Mouse (Mus musculus) adrenal gland, postnatal 10 days (tissue): ENCODE measurements around the gene Gpt2. TPM values are rescaled to one million over a fixed set of nuclear protein-coding genes. Genes with fewer than 3 reads are reported as not detected.

ENCODE experiments used
- DNase-seq: peaks from one replicate; pipeline ENCODE4 v3.0.0; 2021; ENCODE audit warnings: mixed read lengths
- long read RNA-seq, 2 experiments: library from polyadenylated mRNA; stranded (forward); transcript quantifications; one replicate each; pipeline ENCODE4 v2.0.0; 2021
- total RNA-seq, 2 experiments: library from RNA; stranded (reverse); gene quantifications; 2 replicates each; pipeline ENCODE4 v1.2.3; 2021

The Gpt2 gene
- total RNA-seq: 10 to 100 TPM; 47.9 to 54.3 TPM
- long read RNA-seq, experiment 1, transcript Gpt2-201 (12 exons, 3,639 nt): major isoform, 26 of 51 reads
- long read RNA-seq, experiment 1, partial matches to known transcripts: 20 of 51 reads
- long read RNA-seq, experiment 1, other reads (novel, unspliced or antisense): 2 of 51 reads
- long read RNA-seq, experiment 2, transcript Gpt2-201 (12 exons, 3,639 nt): major isoform, 31 of 38 reads
- long read RNA-seq, experiment 2, partial matches to known transcripts: 6 of 38 reads
- long read RNA-seq, experiment 2, other reads (novel, unspliced or antisense): 1 of 38 reads

DNA sequence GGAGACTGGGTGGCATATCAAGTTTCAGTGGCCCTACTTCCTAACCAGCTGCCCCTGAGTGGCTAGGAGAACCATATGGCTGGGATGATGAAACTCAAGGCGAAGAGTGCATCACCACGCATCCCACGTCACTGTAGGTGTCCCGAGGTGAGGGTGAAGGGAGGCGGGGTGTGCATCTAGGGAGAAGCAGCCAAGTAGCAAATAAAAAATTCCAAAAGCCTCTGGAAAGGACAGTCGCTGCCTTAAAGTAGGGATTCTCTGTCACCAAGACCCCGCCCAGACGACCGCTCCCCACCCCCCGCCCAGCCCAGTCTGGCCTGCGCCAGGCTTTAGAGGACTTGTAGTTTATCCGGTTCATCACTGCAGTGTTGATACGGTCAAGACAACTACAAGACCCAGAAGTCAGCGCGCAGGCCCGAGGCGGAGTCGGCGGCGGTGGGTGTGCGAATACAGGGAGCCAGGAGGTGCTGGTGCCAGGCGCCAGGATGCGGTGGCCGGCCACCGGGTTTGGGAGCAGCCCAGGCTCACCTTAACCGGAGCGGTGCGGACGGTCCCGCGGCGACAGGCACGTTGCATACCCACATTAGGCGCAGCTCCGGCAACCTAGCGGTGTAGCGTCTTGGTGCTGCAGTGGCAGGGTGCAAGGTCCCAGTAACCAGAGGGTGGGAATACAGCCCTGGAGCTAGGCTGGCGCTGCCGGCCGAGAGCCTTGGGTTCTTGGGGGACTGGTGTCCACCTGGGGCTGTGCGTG is at the start of gene Gpt2:
Gene Gpt2, plus strand, starts transcription at position 452 of the 751 bp plus-strand sequence.
- DNase-seq: peak; percentile 94

DNA sequence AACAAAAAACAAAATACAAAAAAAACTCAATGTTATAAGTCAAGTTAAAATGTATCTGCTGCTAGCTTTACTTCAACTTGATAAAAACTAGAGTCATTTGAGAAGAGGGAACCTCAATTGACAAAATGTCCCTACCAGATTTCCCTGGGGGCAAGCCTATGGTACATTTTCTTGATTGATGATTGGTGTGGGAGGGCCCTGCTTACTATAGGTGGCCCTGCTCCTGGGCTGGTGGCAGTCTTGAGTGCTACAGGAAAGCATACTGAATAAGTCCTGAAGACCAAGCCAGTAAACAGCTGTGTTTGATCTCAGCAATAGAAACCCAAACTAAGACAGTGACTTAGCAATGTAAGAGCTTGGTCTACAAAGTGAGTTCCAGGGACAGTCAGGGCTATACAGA is 48.3 kb upstream of the Gpt2 start:
- no peak for DNase-seq

DNA sequence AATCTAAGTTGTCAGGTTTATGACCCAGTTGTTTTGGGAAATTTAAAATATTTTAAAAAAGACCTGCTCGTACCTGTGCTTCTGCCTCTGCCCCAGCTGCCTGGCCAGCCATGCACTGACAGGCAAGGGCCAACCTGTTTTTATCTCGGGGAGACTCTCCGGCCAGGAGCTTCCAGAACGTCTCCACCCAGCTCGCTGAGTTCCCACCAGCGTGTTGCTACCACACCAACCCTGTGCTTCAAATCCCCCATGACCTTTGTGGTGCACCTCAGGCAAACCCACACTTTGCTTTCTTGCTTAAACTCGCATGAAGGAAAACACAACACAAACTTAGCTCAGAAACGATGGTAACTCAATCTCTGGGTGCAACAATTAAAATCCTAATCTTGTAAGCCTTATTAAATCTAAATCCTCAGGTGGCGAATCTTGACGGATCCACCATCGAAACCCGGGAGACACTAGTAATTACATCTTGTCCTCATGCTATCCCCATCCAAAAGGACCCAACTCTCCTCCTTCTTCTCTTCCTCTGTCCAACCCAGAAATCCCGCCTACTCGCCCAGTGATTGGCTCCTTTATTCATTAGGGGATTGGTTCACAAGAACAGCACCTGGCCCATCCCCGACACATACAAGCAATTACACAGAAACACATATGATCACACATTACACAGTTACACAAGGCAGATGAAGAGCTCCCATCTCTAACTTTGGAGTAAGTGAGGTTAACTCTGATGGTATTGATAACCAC is 46.3 kb upstream of the Gpt2 start:
- DNase-seq: no peak

DNA sequence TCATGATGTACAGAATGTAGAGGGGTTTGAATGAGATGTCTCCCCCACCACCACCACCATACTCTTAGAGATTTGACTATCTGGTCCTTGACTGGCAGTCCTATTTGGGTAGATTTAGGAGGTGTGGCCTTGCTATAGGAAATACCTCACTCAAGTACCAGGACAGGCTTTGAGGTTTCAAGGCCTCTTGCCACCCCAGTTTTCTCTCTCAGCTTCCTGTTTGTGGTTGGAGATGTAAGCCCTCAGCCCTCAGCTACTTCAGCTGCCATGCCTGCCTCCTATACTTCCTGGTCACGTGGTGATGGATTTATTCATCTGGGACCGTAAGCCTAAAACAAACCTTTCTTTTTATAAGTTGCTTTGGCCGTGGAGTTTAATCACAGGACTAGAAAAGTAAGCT is 42.0 kb upstream of the Gpt2 start:
- no peak for DNase-seq

DNA sequence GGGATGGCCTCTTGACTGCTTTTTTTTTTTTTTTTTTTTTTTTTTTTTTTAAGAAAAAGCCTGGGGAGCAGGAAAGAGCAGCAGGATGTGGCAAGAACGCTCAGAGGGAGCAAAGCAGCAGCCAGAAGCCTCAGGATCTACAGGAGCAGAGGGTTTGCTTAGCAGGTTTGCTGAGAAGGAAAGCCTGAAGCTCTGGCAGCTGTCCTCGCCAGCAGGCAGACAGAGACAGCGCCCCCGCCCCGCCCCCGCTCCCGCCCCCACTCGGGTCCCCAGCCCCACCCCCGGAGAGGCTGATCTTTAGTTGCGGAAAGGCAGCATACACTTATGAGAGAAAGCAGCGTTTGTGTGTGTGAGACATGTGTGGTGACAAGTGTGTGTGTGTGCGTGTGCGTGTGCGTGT is 40.0 kb upstream of the Gpt2 start:
- DNase-seq: peak; percentile 43

DNA sequence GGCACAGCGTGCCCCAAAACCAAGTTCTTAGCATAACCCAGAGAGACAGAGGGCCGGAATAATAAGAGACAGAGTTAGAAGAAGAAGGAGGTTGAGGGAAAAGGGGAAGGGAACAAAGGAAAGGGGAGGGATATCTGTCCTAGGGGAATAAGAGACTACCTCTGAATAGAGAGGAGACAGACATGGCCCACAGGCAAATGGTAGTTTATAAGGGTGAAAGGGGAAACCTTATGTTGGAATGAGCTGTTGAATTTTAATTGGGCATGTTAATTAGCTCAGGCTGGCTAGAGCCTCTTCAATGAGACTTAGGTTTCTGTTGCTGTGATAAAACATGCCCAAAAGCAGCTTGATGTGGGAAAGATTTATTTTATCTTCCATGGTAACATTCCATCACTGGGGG is 39.1 kb upstream of the Gpt2 start:
- no peak for DNase-seq

DNA sequence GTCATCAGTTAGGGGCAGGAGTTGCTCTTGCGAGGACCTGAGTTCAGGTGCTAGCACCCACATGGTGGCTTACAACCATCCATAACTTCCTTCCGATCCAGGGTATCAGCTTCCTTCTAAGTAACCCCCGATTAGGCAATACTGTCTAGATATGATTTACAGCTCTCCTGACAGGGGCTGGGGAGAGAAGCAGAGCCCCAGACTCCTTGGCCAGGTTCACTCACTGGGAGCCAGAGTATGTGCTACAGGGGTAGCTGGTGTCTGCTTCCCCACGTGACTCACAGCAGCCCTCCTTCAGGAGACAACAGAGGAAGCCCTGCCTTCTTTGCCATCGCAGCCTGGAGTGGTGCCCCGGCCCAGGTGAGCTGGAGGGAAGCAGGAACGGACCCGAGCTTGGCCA is 37.6 kb upstream of the Gpt2 start:
- DNase-seq: no peak

DNA sequence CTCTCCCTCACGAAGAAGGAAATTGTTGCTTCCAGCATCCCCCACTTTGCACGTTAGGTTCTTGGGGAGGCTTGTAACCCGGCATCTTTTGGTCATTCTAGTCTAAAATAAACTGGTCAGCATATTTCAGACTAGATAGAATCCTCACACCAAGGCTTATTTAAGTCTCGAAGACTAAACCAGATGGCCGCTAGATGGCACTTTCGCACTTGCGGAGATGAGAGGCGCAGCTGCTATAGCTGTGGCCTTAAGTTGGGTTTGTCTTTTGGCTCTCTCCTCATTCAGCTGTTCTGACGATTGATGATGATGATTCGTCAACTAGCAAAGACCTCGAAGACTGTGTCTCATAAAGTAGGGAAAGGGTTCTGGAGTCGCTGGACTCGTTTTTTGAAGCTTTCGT is 35.8 kb upstream of the Gpt2 start:
- DNase-seq: peak; percentile 76

DNA sequence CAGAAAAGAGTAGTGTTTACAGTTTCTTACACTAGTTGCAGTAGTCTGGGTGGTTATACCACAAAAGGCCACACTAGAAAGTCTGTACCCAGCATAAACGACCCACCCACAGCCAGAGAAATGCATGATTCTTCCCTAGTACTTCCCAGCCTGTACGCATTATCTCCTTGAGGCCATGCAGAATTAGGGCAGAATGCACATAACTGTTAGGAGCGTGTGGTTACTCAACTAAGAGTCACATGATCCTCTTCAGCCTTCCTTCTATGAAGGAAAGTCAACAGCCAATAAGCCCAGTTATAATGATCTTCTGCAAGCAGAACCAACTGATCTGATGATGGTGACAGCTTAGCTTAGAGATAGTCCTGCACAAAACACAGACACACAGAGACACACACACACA is 32.8 kb upstream of the Gpt2 start:
- no peak for DNase-seq

DNA sequence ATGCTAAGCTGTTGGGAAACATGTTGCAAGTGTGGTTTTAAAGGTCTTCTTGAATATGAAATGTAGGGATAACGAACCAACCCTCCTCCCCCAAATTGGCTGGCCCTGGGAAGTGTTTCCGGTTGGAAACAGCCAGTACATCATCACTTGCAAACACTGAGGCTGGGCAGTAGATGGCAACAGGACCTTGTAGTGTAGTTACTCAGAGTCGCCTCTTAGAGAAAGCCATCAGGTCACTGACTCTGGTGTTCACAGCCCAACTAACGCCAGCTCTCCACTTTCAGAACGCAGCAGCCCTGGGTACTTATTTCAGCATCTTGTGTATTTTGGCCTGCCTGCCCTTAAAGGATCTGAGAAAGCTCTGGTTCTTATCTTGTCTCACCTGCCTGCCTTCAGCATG is 31.6 kb upstream of the Gpt2 start:
- peak; percentile 20 for DNase-seq

DNA sequence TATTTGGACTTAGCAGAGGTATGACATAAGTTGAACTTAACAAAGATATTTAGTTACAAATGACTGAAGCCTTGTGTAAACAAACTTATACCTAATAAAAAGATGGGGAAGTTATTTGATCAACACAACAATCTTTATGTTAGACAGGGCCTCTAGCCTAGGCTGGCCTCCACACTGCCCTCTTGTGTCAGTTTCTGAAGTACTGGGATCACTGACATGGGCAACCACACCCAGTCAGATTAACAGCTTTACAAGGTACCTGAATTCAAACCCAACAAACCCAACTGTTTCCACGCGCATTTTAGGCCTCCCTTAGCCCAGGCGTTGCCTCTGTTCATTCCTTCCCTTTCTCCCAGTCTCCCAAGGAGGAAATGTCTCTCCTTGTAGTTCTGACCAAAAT is 31.0 kb upstream of the Gpt2 start:
- peak; percentile 27 for DNase-seq

DNA sequence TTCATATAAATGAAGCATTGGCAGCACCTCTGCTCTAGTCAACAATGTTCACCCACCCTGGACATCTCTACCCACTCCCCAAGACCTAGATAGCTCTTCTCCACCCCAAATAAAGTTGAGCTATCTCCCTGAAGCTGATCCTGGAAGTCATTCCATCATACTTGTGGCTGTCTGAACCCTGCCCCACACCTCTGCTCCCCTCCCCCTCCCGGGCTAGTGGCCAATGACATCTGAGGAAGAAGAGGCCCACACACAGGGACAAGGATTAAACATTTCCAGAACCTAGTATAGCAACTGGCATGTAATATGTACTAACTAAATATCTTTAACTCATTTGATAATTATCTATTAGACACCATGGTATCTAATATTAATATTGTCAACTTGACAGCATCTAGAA is 29.9 kb upstream of the Gpt2 start:
- DNase-seq: no peak

DNA sequence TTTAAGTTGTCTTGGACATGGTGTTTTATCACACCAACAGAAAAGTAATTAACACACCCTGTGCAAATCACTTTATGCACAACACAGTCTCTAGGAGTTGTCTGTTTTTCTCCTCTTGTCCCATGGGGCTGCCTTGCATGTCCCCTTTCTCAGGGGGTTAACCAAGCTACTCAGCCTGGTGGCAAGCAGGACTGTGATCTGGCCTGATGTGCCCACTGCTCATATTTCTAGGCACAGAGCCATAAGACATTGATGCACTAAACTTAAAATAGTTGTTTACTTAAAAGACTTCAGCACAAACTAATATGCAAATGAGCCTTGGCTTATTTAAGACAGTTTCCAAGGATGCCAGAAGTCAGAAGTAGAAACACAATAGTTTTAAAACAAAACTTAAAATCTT is 28.1 kb upstream of the Gpt2 start:
- no peak for DNase-seq

DNA sequence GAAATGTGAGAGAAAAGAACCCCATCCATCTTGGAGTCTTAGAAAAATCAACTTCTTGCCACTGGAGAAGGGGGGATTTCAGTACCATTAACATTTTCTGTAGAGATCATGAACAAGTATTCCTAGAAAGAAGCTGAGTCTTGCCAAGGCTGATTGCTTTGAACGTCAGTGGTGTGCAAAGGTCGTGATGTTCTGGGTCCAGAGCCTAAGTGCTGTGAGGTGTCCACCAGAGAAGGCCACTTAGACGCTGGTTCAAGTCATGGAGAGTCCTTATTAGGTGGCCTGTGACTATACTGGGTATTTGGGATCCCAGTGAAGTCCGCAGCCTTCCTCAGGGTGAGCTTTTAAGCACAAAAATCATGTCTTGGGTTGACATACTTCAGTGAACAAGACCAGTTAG is 26.3 kb upstream of the Gpt2 start:
- no peak for DNase-seq

DNA sequence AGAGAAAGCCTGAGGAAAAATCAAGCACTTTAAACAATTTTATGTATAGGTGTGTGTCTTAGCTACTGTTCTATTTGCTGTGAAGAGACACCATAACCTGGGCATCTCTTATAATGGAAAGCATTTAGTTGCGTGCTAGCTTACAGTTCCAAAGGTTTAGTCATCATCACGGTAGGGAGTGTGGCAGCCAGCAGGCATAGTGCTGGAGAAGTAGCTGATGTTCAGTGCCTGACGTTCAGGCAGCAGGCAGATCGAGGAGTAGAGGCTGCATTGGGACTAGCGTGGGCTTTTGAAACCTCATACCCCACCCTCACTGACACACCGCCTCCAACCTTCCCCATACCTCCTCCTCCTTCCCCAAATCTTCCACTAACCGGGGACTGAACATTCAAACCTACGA is 21.6 kb upstream of the Gpt2 start:
- no peak for DNase-seq

DNA sequence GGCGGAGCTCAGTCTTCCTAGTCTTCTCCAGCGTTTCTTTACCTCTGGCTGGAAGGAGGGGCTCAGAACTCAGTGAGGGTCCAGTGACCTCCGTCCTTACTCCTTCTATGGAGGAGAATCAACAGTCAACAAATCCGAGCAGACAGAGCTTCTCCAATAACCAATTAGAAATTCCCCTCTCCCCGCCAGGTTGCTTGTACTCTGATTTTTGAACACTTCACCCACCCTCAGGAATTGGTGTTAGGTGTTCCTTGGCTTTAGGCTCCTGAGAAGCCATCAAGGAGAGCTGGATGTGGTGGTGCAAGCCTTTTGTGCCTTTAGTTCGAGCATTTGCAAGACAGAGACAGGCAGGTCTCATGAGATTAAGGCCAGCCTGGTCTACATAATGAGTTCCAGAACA is 19.6 kb upstream of the Gpt2 start:
- DNase-seq: no peak

DNA sequence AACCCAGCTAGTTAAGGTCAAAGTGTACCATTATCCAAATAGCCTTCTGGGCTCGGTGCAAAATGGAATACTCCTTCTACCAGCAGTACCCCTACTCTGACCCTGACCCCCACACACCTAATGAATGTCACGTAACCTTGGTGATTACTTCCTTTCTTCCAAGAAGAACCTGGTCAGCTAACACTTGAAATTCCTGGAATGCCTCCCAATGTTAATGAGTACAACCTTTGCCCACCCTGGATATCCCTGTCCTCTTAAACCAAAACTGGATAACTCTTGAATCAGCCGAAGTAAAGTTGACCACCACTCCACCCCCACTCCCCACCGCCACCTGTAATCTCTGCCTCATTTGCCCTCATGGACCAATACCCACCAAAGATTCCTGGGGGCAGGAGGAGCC is 19.1 kb upstream of the Gpt2 start:
- DNase-seq: no peak

DNA sequence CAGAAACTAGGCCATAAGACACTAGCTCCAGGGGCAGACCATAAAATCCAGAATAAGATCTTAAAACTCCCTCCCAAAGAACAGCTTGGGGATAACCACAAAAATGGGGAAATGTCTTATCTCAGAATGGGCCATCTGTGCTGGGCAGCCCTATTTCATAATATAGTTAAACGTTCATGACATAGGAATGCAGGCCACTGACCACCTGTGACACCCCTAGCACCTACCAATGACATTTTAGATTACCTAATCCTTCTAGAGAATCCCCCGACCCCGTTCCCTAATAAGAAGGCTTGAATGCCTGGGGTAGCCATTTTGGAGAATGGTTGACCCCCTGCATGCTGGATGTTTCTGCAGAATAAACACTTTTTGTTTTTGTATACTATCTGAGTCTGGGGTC is 17.5 kb upstream of the Gpt2 start:
- no peak for DNase-seq

DNA sequence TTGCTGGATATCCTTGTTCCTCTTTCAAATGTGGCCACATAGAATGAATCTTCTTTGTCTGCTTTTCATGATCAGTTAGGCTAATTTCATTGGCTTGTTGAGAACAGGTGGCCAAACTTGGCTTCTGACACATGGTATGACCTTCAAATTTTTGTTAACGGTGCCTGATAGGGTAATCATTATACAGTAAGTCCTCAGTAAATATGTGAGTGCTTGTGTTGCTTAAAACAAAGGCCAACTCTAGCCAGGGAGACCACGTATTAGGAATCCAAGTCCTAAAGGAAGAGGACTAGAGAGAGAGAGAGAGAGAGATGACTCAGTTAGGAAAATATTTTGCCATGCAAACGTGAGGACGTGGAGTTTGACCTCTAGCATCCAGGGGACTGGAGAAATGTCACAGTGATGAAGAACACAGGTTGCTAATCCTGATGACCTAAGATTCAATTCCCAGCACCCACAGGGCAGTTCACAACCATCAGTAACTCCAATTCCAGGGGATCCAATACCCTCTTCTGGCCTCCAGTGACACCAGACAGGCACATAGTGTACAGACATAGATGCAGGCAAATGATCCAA is 15.3 kb upstream of the Gpt2 start:
- no peak for DNase-seq

DNA sequence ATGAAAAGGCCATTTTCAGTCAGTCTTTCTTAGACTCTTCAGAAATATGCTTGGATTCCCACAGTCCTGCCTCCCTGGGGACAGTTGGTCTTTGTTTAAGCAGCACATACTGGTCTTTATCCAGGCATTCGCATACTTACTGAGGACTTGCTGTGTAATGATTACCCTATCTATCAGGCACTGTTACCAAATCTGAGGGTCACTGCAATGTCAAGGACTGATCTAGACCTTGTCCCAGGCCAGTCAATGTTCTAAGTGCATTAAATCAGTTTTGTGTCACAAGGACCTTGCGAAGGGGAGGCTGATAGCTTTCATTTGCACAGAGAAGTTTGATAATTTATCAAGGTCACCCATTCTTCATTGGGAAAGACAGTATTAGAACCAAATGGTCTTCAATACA is 14.0 kb upstream of the Gpt2 start:
- DNase-seq: peak; percentile 35

DNA sequence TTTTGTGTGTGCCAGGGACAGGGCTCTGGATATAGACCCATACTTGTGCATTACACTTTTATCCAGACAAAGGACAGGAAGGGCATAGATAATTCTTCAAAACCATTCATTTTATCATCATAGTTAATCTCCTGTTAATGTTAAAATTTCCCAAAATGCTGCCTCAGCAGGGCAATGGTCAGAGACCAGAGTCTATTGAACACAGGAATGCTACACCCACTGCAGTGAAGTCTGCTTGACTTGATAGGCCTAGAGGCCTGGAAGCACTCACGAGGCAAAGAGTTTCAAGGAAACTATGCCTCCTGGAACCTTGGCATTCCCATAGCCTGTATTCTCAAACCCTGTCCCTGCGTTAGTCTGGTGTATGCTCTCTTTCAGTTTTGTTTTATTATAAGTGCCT is 12.7 kb upstream of the Gpt2 start:
- DNase-seq: no peak

DNA sequence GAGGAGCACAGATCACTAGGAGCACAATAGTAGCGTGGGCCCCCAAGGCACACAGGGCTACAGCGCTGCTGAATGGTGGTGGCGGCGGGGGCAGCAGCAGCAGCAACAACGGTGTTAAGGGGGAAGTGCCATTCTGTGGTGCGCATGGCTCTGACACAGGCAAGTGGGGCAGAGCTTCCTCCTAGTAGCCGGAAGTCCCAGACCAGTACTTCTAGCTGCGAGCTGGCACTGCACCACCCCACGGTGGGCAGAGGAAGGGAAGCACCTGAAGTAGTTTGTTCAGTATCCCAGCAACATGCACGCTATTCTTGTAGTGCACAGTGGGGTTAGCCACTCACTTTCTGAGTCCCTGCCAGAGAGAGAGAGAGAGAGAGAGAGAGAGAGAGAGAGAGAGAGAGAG is 10.5 kb upstream of the Gpt2 start:
- peak; percentile 24 for DNase-seq

DNA sequence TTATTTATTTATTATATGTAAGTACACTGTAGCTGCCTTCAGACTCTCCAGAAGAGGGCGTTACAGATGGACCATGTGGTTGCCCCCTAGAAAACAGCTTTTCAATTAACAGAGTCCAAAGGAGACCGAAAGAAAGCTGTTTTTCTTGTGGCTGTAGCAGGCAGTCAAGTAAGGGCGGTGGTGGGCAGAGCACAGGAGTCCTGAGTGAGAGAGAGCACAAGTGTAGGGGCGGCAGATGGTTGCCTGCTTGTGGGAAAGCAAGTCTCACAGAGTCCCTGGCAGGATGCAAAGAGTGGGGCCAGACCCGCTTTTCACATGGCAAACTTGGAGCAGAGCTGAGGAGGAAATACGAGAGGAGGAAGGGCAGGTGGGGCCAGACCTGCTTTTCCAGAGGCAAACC is 9.9 kb upstream of the Gpt2 start:
- no peak for DNase-seq
